Mouse (Mus musculus): Measurements from ENCODE around the gene Adamts9. TPM values are rescaled to one million over a fixed set of nuclear protein-coding genes. Genes with fewer than 3 reads are reported as not detected.

Gene Adamts9
- total and polyA plus RNA-seq, 3 experiments = not detected

DNA sequence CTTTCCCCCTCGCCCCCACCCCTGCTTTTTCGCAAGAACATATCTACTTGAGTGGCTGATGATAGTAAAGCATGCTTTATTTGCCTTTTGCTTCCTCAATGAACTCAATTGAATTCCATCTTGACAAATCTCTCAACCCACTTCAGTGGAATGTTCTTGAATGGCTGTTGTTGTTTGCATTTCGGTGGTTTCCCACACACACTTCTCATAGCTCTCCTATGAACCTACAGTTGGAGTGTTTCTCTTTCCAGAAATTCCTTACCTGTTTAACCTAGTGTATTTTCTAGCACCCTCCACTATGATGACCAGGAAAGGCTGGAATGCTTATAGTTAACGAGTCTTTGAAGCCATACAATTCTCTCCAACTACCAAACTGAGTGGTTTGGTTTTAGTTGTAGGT lies 88.4 kb downstream of the Adamts9 start:
- DNase-seq (ENCODE audit: extremely low read depth) = no peak
- Histone ChIP-seq H3K4me3 (replicated peaks in 1 of 3; ENCODE audit: low read depth in 2 of 3, low read length in 2 of 3, poor library complexity in 1 of 3) (no peak overlapping the region), H3K27me3 (replicated peaks) (no peaks in the 10 kb centered on the region), H3K79me2 (replicated peaks; ENCODE audit: control insufficient read depth, extremely low read depth, insufficient read depth, poor library complexity, severe bottlenecking) (no peaks in the 10 kb centered on the region), H3K36me3 (replicated peaks in 1 of 2; ENCODE audit: control insufficient read depth in 1 of 2, insufficient read depth in 1 of 2, low read length in 1 of 2) (no peaks in the 10 kb centered on the region), H3K9me3 (replicated peaks; ENCODE audit: low read length) (peaks cover 74% of the 10 kb centered on the region), H3K27ac (ENCODE audit: insufficient read depth, low read depth) (no peak overlapping the region), H3K9ac (ENCODE audit: insufficient read depth, low read depth) (no peak overlapping the region), H3K4me1 (ENCODE audit: control insufficient read depth in 1 of 2, insufficient read depth in 2 of 2) (no peaks in the 10 kb centered on the region), H3K4me2 (ENCODE audit: insufficient read depth, low read depth, poor library complexity, severe bottlenecking) (no peak overlapping the region)
- dilution Hi-C loops (cut with MboI; ENCODE audit: extremely low pct_ligation_motif_present, extremely low pct_unique_long_range_greater_than_20kb, low sequenced_read_pairs) (no loop called here), in situ Hi-C loops (cut with MboI; ENCODE audit: low pct_ligation_motif_present, low pct_unique_long_range_greater_than_20kb, low sequenced_read_pairs) (no loop called here)
- no peak for TF ChIP-seq E2F4 (IDR thresholded peaks at IDR 0.05; ENCODE audit: insufficient replicate concordance, low read depth, low read length)
- TF ChIP-seq MAFK (IDR thresholded peaks at IDR 0.05; ENCODE audit: insufficient replicate concordance, low read length) = no peak
- no peak for TF ChIP-seq SIN3A (IDR thresholded peaks at IDR 0.05; ENCODE audit: low read length)

DNA sequence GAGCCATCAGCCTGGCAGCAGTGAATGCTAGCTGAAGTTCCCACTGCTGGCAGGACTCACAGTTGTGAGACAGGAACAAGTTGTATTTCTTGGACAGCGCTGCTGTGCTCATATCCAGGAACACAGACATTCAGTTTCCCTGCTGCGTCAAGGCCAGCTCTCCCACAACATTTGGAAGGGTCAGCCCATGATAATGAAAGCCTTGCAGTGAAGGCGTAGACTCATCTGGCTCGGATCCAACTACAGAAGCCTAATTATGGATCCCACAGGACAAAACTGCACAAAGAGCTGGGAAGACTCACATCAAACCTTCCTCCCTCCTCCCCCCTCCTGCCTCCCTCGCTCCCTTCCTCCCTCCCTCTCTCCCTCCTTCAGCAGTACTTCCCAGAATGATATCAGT lies 93.0 kb downstream of the Adamts9 start:
- Histone ChIP-seq H3K27ac (ENCODE audit: insufficient read depth, low read depth) (no peak overlapping the region), H3K4me2 (ENCODE audit: insufficient read depth, low read depth, poor library complexity, severe bottlenecking) (no peak overlapping the region), H3K27me3 (replicated peaks) (no peaks in the 10 kb centered on the region), H3K36me3 (replicated peaks in 1 of 2; ENCODE audit: control insufficient read depth in 1 of 2, insufficient read depth in 1 of 2, low read length in 1 of 2) (no peaks in the 10 kb centered on the region), H3K9me3 (replicated peaks; ENCODE audit: low read length) (peaks cover 63% of the 10 kb centered on the region), H3K4me1 (ENCODE audit: control insufficient read depth in 1 of 2, insufficient read depth in 2 of 2) (no peaks in the 10 kb centered on the region), H3K79me2 (replicated peaks; ENCODE audit: control insufficient read depth, extremely low read depth, insufficient read depth, poor library complexity, severe bottlenecking) (no peaks in the 10 kb centered on the region), H3K9ac (ENCODE audit: insufficient read depth, low read depth) (no peak overlapping the region), H3K4me3 (replicated peaks in 1 of 3; ENCODE audit: low read depth in 2 of 3, low read length in 2 of 3, poor library complexity in 1 of 3) (no peak overlapping the region)
- in situ Hi-C loops (cut with MboI; ENCODE audit: low pct_ligation_motif_present, low pct_unique_long_range_greater_than_20kb, low sequenced_read_pairs) = no loop called here
- TF ChIP-seq SIN3A (IDR thresholded peaks at IDR 0.05; ENCODE audit: low read length) (no peak), CHD2 (IDR thresholded peaks at IDR 0.05; ENCODE audit: low read length) (no peak), MAFK (IDR thresholded peaks at IDR 0.05; ENCODE audit: insufficient replicate concordance, low read length) (no peak)
- dilution Hi-C loops (cut with MboI; ENCODE audit: extremely low pct_ligation_motif_present, extremely low pct_unique_long_range_greater_than_20kb, low sequenced_read_pairs) = no loop called here
- no peak for DNase-seq (ENCODE audit: extremely low read depth)

- no peak for DNase-seq (ENCODE audit: extremely low read depth)
- Histone ChIP-seq H3K79me2 (replicated peaks; ENCODE audit: control insufficient read depth, extremely low read depth, insufficient read depth, poor library complexity, severe bottlenecking) (no peaks in the 10 kb centered on the region), H3K36me3 (replicated peaks in 1 of 2; ENCODE audit: control insufficient read depth in 1 of 2, insufficient read depth in 1 of 2, low read length in 1 of 2) (no peaks in the 10 kb centered on the region), H3K4me3 (replicated peaks in 1 of 3; ENCODE audit: low read depth in 2 of 3, low read length in 2 of 3, poor library complexity in 1 of 3) (no peak overlapping the region), H3K4me1 (ENCODE audit: control insufficient read depth in 1 of 2, insufficient read depth in 2 of 2) (no peaks in the 10 kb centered on the region), H3K9ac (ENCODE audit: insufficient read depth, low read depth) (no peak overlapping the region), H3K9me3 (replicated peaks; ENCODE audit: low read length) (peaks cover 60% of the 10 kb centered on the region), H3K4me2 (ENCODE audit: insufficient read depth, low read depth, poor library complexity, severe bottlenecking) (no peak overlapping the region), H3K27me3 (replicated peaks) (no peaks in the 10 kb centered on the region), H3K27ac (ENCODE audit: insufficient read depth, low read depth) (no peak overlapping the region)
- in situ Hi-C loops (cut with MboI; ENCODE audit: low pct_ligation_motif_present, low pct_unique_long_range_greater_than_20kb, low sequenced_read_pairs) (no loop called here), dilution Hi-C loops (cut with MboI; ENCODE audit: extremely low pct_ligation_motif_present, extremely low pct_unique_long_range_greater_than_20kb, low sequenced_read_pairs) (no loop called here)
- no peak for TF ChIP-seq RAD21 (IDR thresholded peaks at IDR 0.05; ENCODE audit: low read depth, low read length)
Observed at GRCm38 (mm10) chr6:92849208-92849607, 94.1 kb downstream of the Adamts9 start.

DNA sequence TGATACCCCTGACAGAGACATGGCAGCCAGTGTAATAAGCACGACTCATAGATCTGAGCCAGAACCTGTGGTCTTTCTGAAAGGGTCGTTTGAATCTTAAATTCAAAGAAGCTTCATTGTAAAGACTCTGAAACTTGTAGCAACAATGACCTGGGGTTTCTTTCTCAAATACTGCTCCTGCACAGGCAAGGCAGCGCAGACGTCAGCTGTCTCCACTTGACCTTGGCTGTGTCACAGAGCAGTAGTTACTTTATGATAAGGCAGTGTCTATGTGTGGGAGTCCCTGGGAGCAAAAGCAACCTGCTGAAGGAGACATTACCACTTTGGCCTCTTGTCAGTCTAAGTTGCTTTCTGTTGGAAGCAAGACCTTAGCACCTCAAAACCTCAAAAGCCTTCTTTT lies 96.7 kb downstream of the Adamts9 start:
- Histone ChIP-seq H3K27ac (ENCODE audit: insufficient read depth, low read depth) (no peak overlapping the region), H3K4me2 (ENCODE audit: insufficient read depth, low read depth, poor library complexity, severe bottlenecking) (no peak overlapping the region)
- dilution Hi-C loops (cut with MboI; ENCODE audit: extremely low pct_ligation_motif_present, extremely low pct_unique_long_range_greater_than_20kb, low sequenced_read_pairs) = no loop called here

More for the DNA sequence above, 96.7 kb downstream of the Adamts9 start:
- Histone ChIP-seq H3K79me2 (replicated peaks; ENCODE audit: control insufficient read depth, extremely low read depth, insufficient read depth, poor library complexity, severe bottlenecking) (no peaks in the 10 kb centered on the region), H3K4me3 (replicated peaks in 1 of 3; ENCODE audit: low read depth in 2 of 3, low read length in 2 of 3, poor library complexity in 1 of 3) (no peak overlapping the region), H3K9ac (ENCODE audit: insufficient read depth, low read depth) (no peak overlapping the region), H3K36me3 (replicated peaks in 1 of 2; ENCODE audit: control insufficient read depth in 1 of 2, insufficient read depth in 1 of 2, low read length in 1 of 2) (no peaks in the 10 kb centered on the region), H3K4me1 (ENCODE audit: control insufficient read depth in 1 of 2, insufficient read depth in 2 of 2) (no peaks in the 10 kb centered on the region), H3K9me3 (replicated peaks; ENCODE audit: low read length) (peaks cover 60% of the 10 kb centered on the region), H3K27me3 (replicated peaks) (no peaks in the 10 kb centered on the region)
- TF ChIP-seq ZC3H11A (IDR thresholded peaks at IDR 0.05; ENCODE audit: low read depth, low read length) (no peak), TCF12 (IDR thresholded peaks at IDR 0.05; ENCODE audit: low read depth, low read length) (no peak), JUND (conservative IDR thresholded peaks at IDR 0.05; ENCODE audit: low read depth, low read length) (no peak), NRF1 (IDR thresholded peaks at IDR 0.05; ENCODE audit: low read depth, low read length) (no peak), ZKSCAN1 (IDR thresholded peaks at IDR 0.05; ENCODE audit: borderline replicate concordance, low read depth, low read length) (no peak), GABPA (IDR thresholded peaks at IDR 0.05; ENCODE audit: insufficient replicate concordance, low read depth, low read length) (no peak), JUN (IDR thresholded peaks at IDR 0.05; ENCODE audit: insufficient read depth, low read depth, low read length) (no peak), E2F4 (IDR thresholded peaks at IDR 0.05; ENCODE audit: insufficient replicate concordance, low read depth, low read length) (no peak), PAX5 (IDR thresholded peaks at IDR 0.05; ENCODE audit: low read length) (no peak)
- in situ Hi-C loops (cut with MboI; ENCODE audit: low pct_ligation_motif_present, low pct_unique_long_range_greater_than_20kb, low sequenced_read_pairs) = no loop called here
- DNase-seq (ENCODE audit: extremely low read depth) = no peak
